Mouse (Mus musculus) myocyte (in vitro differentiated cells): ENCODE results near the gene C87436. TPM values are rescaled to one million over a fixed set of nuclear protein-coding genes. Genes with fewer than 3 reads are reported as not detected.

Experiments
- H3K27me3 ChIP-seq: one replicate; pipeline ENCODE4 v1.6.1; 2011; ENCODE audit not compliant: control insufficient read depth, insufficient read depth, insufficient read length
- H3K36me3 ChIP-seq: one replicate; pipeline ENCODE4 v1.6.1; 2011; ENCODE audit not compliant: control insufficient read depth, insufficient read depth
- H3K4me2 ChIP-seq: one replicate; pipeline ENCODE4 v1.6.1; 2011; ENCODE audit warnings: low read depth, control low read depth
- H3K4me3 ChIP-seq: one replicate; pipeline ENCODE4 v1.5.1; 2011; ENCODE audit warnings: mild to moderate bottlenecking, control low read depth, moderate library complexity
- H3K79me2 ChIP-seq: one replicate; pipeline ENCODE4 v1.6.1; 2011; ENCODE audit not compliant: control insufficient read depth, insufficient read depth
- H3ac ChIP-seq: one replicate; pipeline ENCODE4 v1.6.1; 2011; ENCODE audit not compliant: control insufficient read depth, insufficient read length
- CEBPB ChIP-seq: IDR thresholded peaks from 2 replicates; pipeline ENCODE4 v1.6.1; 2011; ENCODE audit warnings: mild to moderate bottlenecking, moderate library complexity; ENCODE audit not compliant: poor library complexity, insufficient read depth, severe bottlenecking
- E2F4 ChIP-seq: IDR thresholded peaks from one replicate; pipeline ENCODE4 v1.6.1; 2011; ENCODE audit warnings: mild to moderate bottlenecking, control low read depth, moderate library complexity; ENCODE audit not compliant: insufficient read depth
- MAX ChIP-seq: IDR thresholded peaks from one replicate; pipeline ENCODE4 v1.6.1; 2011; ENCODE audit warnings: low read depth, mild to moderate bottlenecking, control low read depth
- MYOD1 ChIP-seq, 3 experiments: IDR thresholded peaks; one replicate each; pipeline ENCODE4 v1.6.1; 2011; ENCODE audit warnings: control low read depth in 2 of 3, low read depth in 2 of 3, mild to moderate bottlenecking in 2 of 3, moderate library complexity in 1 of 3; ENCODE audit not compliant: insufficient read length in 2 of 3, control insufficient read depth in 1 of 3
- MYOG ChIP-seq, 3 experiments: IDR thresholded peaks; one replicate each; pipeline ENCODE4 v1.6.1; 2011; ENCODE audit warnings: control low read depth in 2 of 3, low read depth in 2 of 3, mild to moderate bottlenecking in 2 of 3; ENCODE audit not compliant: insufficient read length in 2 of 3, control insufficient read depth in 1 of 3, insufficient read depth in 1 of 3
- POLR2A ChIP-seq: IDR thresholded peaks from one replicate; pipeline ENCODE4 v1.6.1; 2011; ENCODE audit warnings: low read depth, mild to moderate bottlenecking, control low read depth, moderate library complexity; ENCODE audit not compliant: insufficient read length
- POLR2AphosphoS2 ChIP-seq: IDR thresholded peaks from one replicate; pipeline ENCODE4 v1.6.1; 2011; ENCODE audit warnings: low read depth, control low read depth; ENCODE audit not compliant: insufficient read length
- REST ChIP-seq: IDR thresholded peaks from one replicate; pipeline ENCODE4 v1.6.1; 2011; ENCODE audit warnings: mild to moderate bottlenecking, control low read depth, moderate library complexity; ENCODE audit not compliant: insufficient read depth, insufficient read length
- SRF ChIP-seq: IDR thresholded peaks from one replicate; pipeline ENCODE4 v1.6.1; 2011; ENCODE audit warnings: low read depth; ENCODE audit not compliant: control insufficient read depth, insufficient read length
- TCF12 ChIP-seq: IDR thresholded peaks from one replicate; pipeline ENCODE4 v1.6.1; 2011; ENCODE audit warnings: mild to moderate bottlenecking, control low read depth; ENCODE audit not compliant: poor library complexity, insufficient read depth, severe bottlenecking
- TCF3 ChIP-seq: IDR thresholded peaks from one replicate; pipeline ENCODE4 v1.6.1; 2011; ENCODE audit warnings: low read depth, control low read depth; ENCODE audit not compliant: insufficient read length
- USF1 ChIP-seq: IDR thresholded peaks from one replicate; pipeline ENCODE4 v1.6.1; 2011; ENCODE audit warnings: low read depth, mild to moderate bottlenecking, control low read depth, moderate library complexity
- polyA plus RNA-seq: library from polyadenylated mRNA; unstranded; fragments of >200 nt; fragmentation: generic; extraction: Trizol; gene quantifications from one replicate; pipeline ENCODE4 v1.2.1, GENCODE M21; 2012; ENCODE audit warnings: missing spikeins

The C87436 gene
- polyA plus RNA-seq, 1 experiment, result 6.9 TPM

DNA sequence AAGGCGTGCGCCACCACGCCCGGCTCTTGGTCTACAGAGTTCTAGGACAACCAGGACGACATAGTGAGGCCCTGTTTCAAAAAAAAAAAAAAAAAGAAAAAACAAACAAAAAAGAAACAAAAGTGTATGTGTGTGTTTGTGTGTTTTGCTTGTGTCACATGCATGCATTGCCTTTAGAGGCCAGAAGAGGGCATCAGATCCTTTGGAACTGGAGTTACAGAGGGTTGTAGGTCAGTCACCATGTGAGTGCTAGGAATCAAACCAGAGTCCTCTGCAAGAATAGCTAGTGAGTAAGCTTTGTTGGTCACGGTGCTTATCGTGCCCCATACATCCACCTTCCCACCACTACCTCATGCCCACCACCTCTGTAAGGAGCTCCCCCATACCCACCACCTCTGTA lies 56.6 kb downstream of the C87436 start:
- no peaks in the 10 kb centered on the region for H3K36me3 ChIP-seq
- no peak overlapping the region for H3K4me3 ChIP-seq
- no peaks in the 10 kb centered on the region for H3K27me3 ChIP-seq
- no peak for TF ChIP-seq MAX
- TF ChIP-seq E2F4, result no peak
- TF ChIP-seq TCF12, result no peak
- TF ChIP-seq REST, result no peak
- no peak for TF ChIP-seq POLR2A
- TF ChIP-seq CEBPB, result no peak
- TF ChIP-seq TCF3, result no peak
- TF ChIP-seq SRF, result no peak
- no peak for TF ChIP-seq MYOG (IDR thresholded peaks at IDR 0.05; ENCODE audit: control insufficient read depth in 1 of 3, insufficient read depth in 1 of 3, insufficient read length in 2 of 3, low read depth in 2 of 3)
- no peak for TF ChIP-seq MYOD1 (IDR thresholded peaks at IDR 0.05; ENCODE audit: control insufficient read depth in 1 of 3, insufficient read length in 2 of 3, low read depth in 2 of 3)
- TF ChIP-seq USF1, result no peak
- TF ChIP-seq POLR2AphosphoS2, result no peak
- no peak overlapping the region for H3ac ChIP-seq
- H3K4me2 ChIP-seq, result no peak overlapping the region
- no peaks in the 10 kb centered on the region for H3K79me2 ChIP-seq

- Histone ChIP-seq H3K4me2 (no peak overlapping the region), H3K36me3 (no peaks in the 10 kb centered on the region)
Measured at GRCm38 (mm10) chr6:86495661-86496060, 57.5 kb downstream of the C87436 start.

GRCm38 (mm10) chr6:86496127-86496526 lies 58.0 kb downstream of the C87436 start:
- no peak overlapping the region for H3K4me2 ChIP-seq
- no peaks in the 10 kb centered on the region for H3K27me3 ChIP-seq
- no peaks in the 10 kb centered on the region for H3K79me2 ChIP-seq
- no peak overlapping the region for H3ac ChIP-seq
- H3K36me3 ChIP-seq, result no peaks in the 10 kb centered on the region
- no peak for TF ChIP-seq MYOD1 (IDR thresholded peaks at IDR 0.05; ENCODE audit: control insufficient read depth in 1 of 3, insufficient read length in 2 of 3, low read depth in 2 of 3)
- no peak for TF ChIP-seq TCF3
- no peak for TF ChIP-seq REST
- no peak for TF ChIP-seq MYOG (IDR thresholded peaks at IDR 0.05; ENCODE audit: control insufficient read depth in 1 of 3, insufficient read depth in 1 of 3, insufficient read length in 2 of 3, low read depth in 2 of 3)
- no peak for TF ChIP-seq SRF
- no peak for TF ChIP-seq E2F4
- TF ChIP-seq TCF12, result no peak
- TF ChIP-seq CEBPB, result no peak
- no peak for TF ChIP-seq POLR2AphosphoS2
- no peak for TF ChIP-seq MAX
- TF ChIP-seq USF1, result no peak
- no peak for TF ChIP-seq POLR2A
- no peak overlapping the region for H3K4me3 ChIP-seq

More at GRCm38 (mm10) chr6:86495661-86496060, 57.5 kb downstream of the C87436 start:
- Histone ChIP-seq H3K79me2 (no peaks in the 10 kb centered on the region), H3K4me3 (no peak overlapping the region), H3K27me3 (no peaks in the 10 kb centered on the region), H3ac (no peak overlapping the region)
- no peak for TF ChIP-seq REST
- no peak for TF ChIP-seq CEBPB
- TF ChIP-seq POLR2AphosphoS2, result no peak
- no peak for TF ChIP-seq MYOD1 (IDR thresholded peaks at IDR 0.05; ENCODE audit: control insufficient read depth in 1 of 3, insufficient read length in 2 of 3, low read depth in 2 of 3)
- no peak for TF ChIP-seq USF1
- no peak for TF ChIP-seq E2F4
- TF ChIP-seq MYOG (IDR thresholded peaks at IDR 0.05; ENCODE audit: control insufficient read depth in 1 of 3, insufficient read depth in 1 of 3, insufficient read length in 2 of 3, low read depth in 2 of 3), result no peak
- no peak for TF ChIP-seq MAX
- TF ChIP-seq SRF, result no peak
- TF ChIP-seq TCF12, result no peak
- TF ChIP-seq TCF3, result no peak
- TF ChIP-seq POLR2A, result no peak

DNA sequence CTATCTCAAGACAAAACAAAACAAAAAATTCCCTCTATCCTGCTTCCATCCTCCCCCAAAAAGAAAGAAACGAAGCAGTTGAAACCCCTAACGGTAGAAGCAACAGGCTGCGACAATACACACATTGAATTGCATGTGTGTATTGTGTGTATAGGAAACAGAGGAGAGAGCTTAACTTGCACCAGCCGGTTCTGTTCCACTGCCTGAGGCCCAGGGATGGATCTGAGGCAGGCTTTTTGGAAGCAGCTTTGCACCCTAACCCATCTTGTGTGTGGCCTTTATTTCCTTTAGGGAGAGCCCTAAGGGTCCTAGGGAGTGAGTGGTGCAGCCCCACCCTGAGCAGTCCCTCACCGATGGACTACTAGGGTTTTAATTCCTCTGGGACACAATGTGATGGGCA lies 58.4 kb downstream of the C87436 start:
- H3K36me3 ChIP-seq, result no peaks in the 10 kb centered on the region
- TF ChIP-seq SRF, result no peak
- no peak for TF ChIP-seq TCF12
- TF ChIP-seq MYOD1 (IDR thresholded peaks at IDR 0.05; ENCODE audit: control insufficient read depth in 1 of 3, insufficient read length in 2 of 3, low read depth in 2 of 3), result no peak
- TF ChIP-seq MAX, result no peak
- TF ChIP-seq TCF3, result no peak
- no peak for TF ChIP-seq MYOG (IDR thresholded peaks at IDR 0.05; ENCODE audit: control insufficient read depth in 1 of 3, insufficient read depth in 1 of 3, insufficient read length in 2 of 3, low read depth in 2 of 3)
- TF ChIP-seq USF1, result no peak
- no peak for TF ChIP-seq E2F4
- no peak for TF ChIP-seq REST
- no peak for TF ChIP-seq CEBPB
- no peak overlapping the region for H3ac ChIP-seq
- no peaks in the 10 kb centered on the region for H3K27me3 ChIP-seq
- no peak overlapping the region for H3K4me3 ChIP-seq
- H3K79me2 ChIP-seq, result no peaks in the 10 kb centered on the region
- no peak overlapping the region for H3K4me2 ChIP-seq

- Histone ChIP-seq H3K36me3 (no peaks in the 10 kb centered on the region), H3K27me3 (no peaks in the 10 kb centered on the region), H3ac (no peak overlapping the region), H3K79me2 (no peaks in the 10 kb centered on the region), H3K4me3 (no peak overlapping the region), H3K4me2 (no peak overlapping the region)
- no peak for TF ChIP-seq TCF3
- no peak for TF ChIP-seq USF1
- TF ChIP-seq REST, result no peak
- no peak for TF ChIP-seq CEBPB
- no peak for TF ChIP-seq POLR2AphosphoS2
- TF ChIP-seq MAX, result no peak
- no peak for TF ChIP-seq POLR2A
- TF ChIP-seq MYOD1 (IDR thresholded peaks at IDR 0.05; ENCODE audit: control insufficient read depth in 1 of 3, insufficient read length in 2 of 3, low read depth in 2 of 3), result no peak
- TF ChIP-seq E2F4, result no peak
- TF ChIP-seq TCF12, result no peak
- no peak for TF ChIP-seq SRF
- TF ChIP-seq MYOG (IDR thresholded peaks at IDR 0.05; ENCODE audit: control insufficient read depth in 1 of 3, insufficient read depth in 1 of 3, insufficient read length in 2 of 3, low read depth in 2 of 3), result no peak
Measured at GRCm38 (mm10) chr6:86497071-86497815, 59.1 kb downstream of the C87436 start.
